Mouse (Mus musculus) kidney, postnatal 0 days (tissue): Measurements from ENCODE around the gene Eml2. TPM values are rescaled to one million over a fixed set of nuclear protein-coding genes. Genes with fewer than 3 reads are reported as not detected.

Source experiments
- ATAC-seq: fragments of 200-750 bp; cut with Nextera tagmentation; replicated peaks from 2 replicates; pipeline ENCODE4 v1.8.0; 2017; ENCODE audit warnings: low read depth, moderate number of reproducible peaks, moderate TSS enrichment, moderate library complexity; ENCODE audit not compliant: low FRiP score
- DNase-seq: peaks from one replicate; pipeline ENCODE4 v3.0.0-alpha.2; 2016; ENCODE audit warnings: low spot score
- H3K27ac ChIP-seq: fragments of 300-500 bp; sonication (generic); 2 replicates; pipeline ENCODE4 v1.5.1; 2014; ENCODE audit warnings: mild to moderate bottlenecking
- H3K27me3 ChIP-seq: fragments of 300-500 bp; sonication (generic); 2 replicates; pipeline ENCODE4 v1.6.1; 2014; ENCODE audit warnings: low read length, mixed read lengths; ENCODE audit not compliant: insufficient read depth
- H3K36me3 ChIP-seq: fragments of 300-500 bp; sonication (generic); 2 replicates; pipeline ENCODE4 v1.6.1; 2014; ENCODE audit warnings: low read length, mixed read lengths; ENCODE audit not compliant: insufficient read depth
- H3K4me1 ChIP-seq: fragments of 300-500 bp; sonication (generic); replicated peaks from 2 replicates; pipeline ENCODE4 v1.6.1; 2014; ENCODE audit warnings: antibody characterized with exemption, low read length, mixed read lengths; ENCODE audit not compliant: insufficient read depth
- H3K4me2 ChIP-seq: fragments of 300-500 bp; sonication (generic); 2 replicates; pipeline ENCODE4 v1.6.1; 2014; ENCODE audit warnings: mild to moderate bottlenecking, low read length, moderate library complexity, mixed read lengths
- H3K4me3 ChIP-seq: fragments of 300-500 bp; sonication (generic); replicated peaks from 2 replicates; pipeline ENCODE4 v1.5.1; 2014; ENCODE audit warnings: low read depth, low read length
- H3K9ac ChIP-seq: fragments of 300-500 bp; sonication (generic); 2 replicates; pipeline ENCODE4 v1.6.1; 2014; ENCODE audit warnings: low read depth, low read length
- H3K9me3 ChIP-seq: fragments of 300-500 bp; sonication (generic); replicated peaks from 2 replicates; pipeline ENCODE4 v1.6.1; 2016; ENCODE audit warnings: low read length, inconsistent platforms, mixed read lengths
- CTCF ChIP-seq: IDR thresholded peaks from 2 replicates; pipeline ENCODE4 v1.5.1; 2016; ENCODE audit warnings: antibody characterized with exemption, low read depth, mild to moderate bottlenecking, moderate library complexity
- WGBS: fragments of 180-500 bp; shearing (Covaris S2); extraction: QIAGEN DNeasy Blood & Tissue Kit; methylation state at CpG from one replicate; pipeline ENCODE4 v1.1.7; 2014; 5-methylcytosine and 5-hydroxymethylcytosine counted together
- polyA plus RNA-seq: library from polyadenylated mRNA; unstranded; fragments of >200 nt; fragmentation: Nextera tagmentation; extraction: Ambion mirVana; gene quantifications from 2 replicates; pipeline ENCODE4 v1.2.1, GENCODE M21; 2015

Eml2 gene
- polyA plus RNA-seq, 1 experiment from 2014 or later = 10.6 TPM

GRCm38 (mm10) chr7:19242005-19242404 lies 65.8 kb downstream of the Eml2 start:
- WGBS = 83% methylated on average over 1 of the region's 1 CpGs
- H3K4me1 ChIP-seq = no peaks in the 10 kb centered on the region
- ATAC-seq (no peak), DNase-seq (no peak)
- no peak overlapping the region for H3K4me3 ChIP-seq
- no peak for TF ChIP-seq CTCF
- H3K27ac ChIP-seq = no peak overlapping the region
- no peak overlapping the region for H3K4me2 ChIP-seq
- 0 out of 2 replicates have a peak, but pooled peaks cover 16% of the 10 kb centered on the region for H3K36me3 ChIP-seq
- no peaks in the 10 kb centered on the region for H3K27me3 ChIP-seq
- H3K9me3 ChIP-seq = no peaks in the 10 kb centered on the region
- no peak overlapping the region for H3K9ac ChIP-seq

DNA sequence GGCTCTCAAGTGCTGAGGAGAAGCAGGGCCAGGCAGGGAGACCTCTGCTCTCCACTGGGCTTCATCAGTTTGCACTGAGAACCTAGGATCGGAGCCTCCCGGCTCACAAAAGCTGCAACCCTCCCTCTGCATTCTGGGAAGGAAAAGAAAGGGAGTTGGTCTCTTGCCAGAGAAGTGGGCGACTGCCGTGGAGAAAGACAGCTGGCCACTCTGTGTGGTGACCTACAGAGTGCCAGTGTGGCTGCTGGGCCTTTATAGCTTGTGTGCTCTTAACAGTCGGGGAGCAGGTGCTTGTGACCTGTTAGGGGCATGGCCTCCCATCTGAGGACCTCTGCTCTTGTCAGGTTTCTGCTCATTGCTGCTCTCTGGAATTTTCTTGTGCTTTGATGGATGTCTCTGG lies 67.6 kb downstream of the Eml2 start:
- WGBS = 64% methylated on average over 5 of the region's 5 CpGs

GRCm38 (mm10) chr7:19245083-19245482 lies 68.9 kb downstream of the Eml2 start:
- Histone ChIP-seq H3K27me3 (no peaks in the 10 kb centered on the region), H3K27ac (no peak overlapping the region), H3K9ac (no peak overlapping the region), H3K36me3 (0 out of 2 replicates have a peak, but pooled peaks cover 16% of the 10 kb centered on the region), H3K4me2 (no peak overlapping the region), H3K4me1 (no peaks in the 10 kb centered on the region), H3K4me3 (no peak overlapping the region), H3K9me3 (no peaks in the 10 kb centered on the region)
- ATAC-seq = no peak
- WGBS = 81% methylated on average over 3 of the region's 3 CpGs
- no peak for TF ChIP-seq CTCF
- no peak for DNase-seq

More for the DNA sequence above, 67.6 kb downstream of the Eml2 start:
- no peak overlapping the region for H3K4me2 ChIP-seq
- H3K9me3 ChIP-seq = no peaks in the 10 kb centered on the region
- no peak overlapping the region for H3K27ac ChIP-seq
- no peak for TF ChIP-seq CTCF
- H3K36me3 ChIP-seq = 0 out of 2 replicates have a peak, but pooled peaks cover 16% of the 10 kb centered on the region
- ATAC-seq = no peak
- H3K4me1 ChIP-seq = no peaks in the 10 kb centered on the region
- no peak for DNase-seq
- H3K9ac ChIP-seq = no peak overlapping the region
- H3K4me3 ChIP-seq = no peak overlapping the region
- no peaks in the 10 kb centered on the region for H3K27me3 ChIP-seq

- Histone ChIP-seq H3K9ac (no peak overlapping the region), H3K4me2 (no peak overlapping the region), H3K27me3 (no peaks in the 10 kb centered on the region), H3K4me1 (no peaks in the 10 kb centered on the region), H3K9me3 (no peaks in the 10 kb centered on the region), H3K4me3 (no peak overlapping the region), H3K27ac (no peak overlapping the region), H3K36me3 (0 out of 2 replicates have a peak, but pooled peaks cover 16% of the 10 kb centered on the region)
- TF ChIP-seq CTCF = no peak
- ATAC-seq (no peak), DNase-seq (no peak)
- WGBS = 100% methylated on average over 1 of the region's 1 CpGs
Observed at GRCm38 (mm10) chr7:19246855-19247254, 70.6 kb downstream of the Eml2 start.

DNA sequence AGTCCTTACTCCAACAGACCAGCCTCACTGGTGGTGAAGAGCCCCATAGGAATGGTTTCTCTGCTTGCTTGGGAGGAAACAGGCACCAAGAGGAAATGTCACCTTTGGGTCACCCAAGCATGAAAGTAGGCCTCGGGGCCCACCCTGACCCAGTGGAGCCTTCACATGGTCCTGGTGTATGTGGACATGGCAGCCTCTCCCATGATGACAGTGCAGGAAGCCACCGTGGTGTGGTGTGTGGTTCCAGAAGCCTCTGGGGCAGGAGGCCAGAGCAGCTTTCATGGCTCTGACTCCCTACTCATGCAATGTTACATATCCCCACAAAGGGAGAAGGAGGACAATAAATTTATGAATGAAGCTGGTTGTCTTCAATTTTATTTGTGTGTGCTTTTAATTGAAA lies 71.3 kb downstream of the Eml2 start:
- H3K9me3 ChIP-seq = no peaks in the 10 kb centered on the region
- no peak overlapping the region for H3K9ac ChIP-seq
- H3K4me2 ChIP-seq = no peak overlapping the region
- no peak overlapping the region for H3K4me3 ChIP-seq
- 0 out of 2 replicates have a peak, but pooled peaks cover 16% of the 10 kb centered on the region for H3K36me3 ChIP-seq
- no peak for DNase-seq
- no peak for ATAC-seq
- no peak for TF ChIP-seq CTCF
- no peak overlapping the region for H3K27ac ChIP-seq
- WGBS = 70% methylated on average over 2 of the region's 2 CpGs
- no peaks in the 10 kb centered on the region for H3K27me3 ChIP-seq
- H3K4me1 ChIP-seq = no peaks in the 10 kb centered on the region

DNA sequence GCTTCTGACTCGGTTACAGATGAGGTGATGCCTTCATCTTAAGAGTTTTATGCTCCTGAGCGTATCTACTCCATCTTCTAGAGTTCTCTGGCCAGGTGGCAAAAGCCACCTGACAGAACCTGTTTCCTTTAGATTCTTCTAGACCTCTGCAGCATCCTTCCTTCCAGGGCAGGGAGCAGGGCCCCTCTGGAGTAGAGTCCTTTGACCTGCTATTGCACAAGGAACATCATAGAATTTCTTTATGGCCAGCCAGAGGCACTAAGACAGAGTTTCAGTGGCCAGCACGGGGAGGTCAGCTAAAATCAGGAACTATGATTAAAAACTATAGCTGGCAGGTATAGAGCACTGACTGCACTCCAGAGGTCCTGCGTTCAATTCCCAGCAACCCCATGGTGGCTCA lies 75.9 kb downstream of the Eml2 start:
- no peak for ATAC-seq
- TF ChIP-seq CTCF = no peak
- Histone ChIP-seq H3K4me2 (no peak overlapping the region), H3K9ac (no peak overlapping the region), H3K9me3 (no peaks in the 10 kb centered on the region), H3K27ac (no peak overlapping the region), H3K4me3 (no peak overlapping the region), H3K4me1 (no peaks in the 10 kb centered on the region), H3K27me3 (no peaks in the 10 kb centered on the region), H3K36me3 (peaks cover 18% of the 10 kb centered on the region)
- 78% methylated on average over 4 of the region's 4 CpGs for WGBS
- DNase-seq = no peak

DNA sequence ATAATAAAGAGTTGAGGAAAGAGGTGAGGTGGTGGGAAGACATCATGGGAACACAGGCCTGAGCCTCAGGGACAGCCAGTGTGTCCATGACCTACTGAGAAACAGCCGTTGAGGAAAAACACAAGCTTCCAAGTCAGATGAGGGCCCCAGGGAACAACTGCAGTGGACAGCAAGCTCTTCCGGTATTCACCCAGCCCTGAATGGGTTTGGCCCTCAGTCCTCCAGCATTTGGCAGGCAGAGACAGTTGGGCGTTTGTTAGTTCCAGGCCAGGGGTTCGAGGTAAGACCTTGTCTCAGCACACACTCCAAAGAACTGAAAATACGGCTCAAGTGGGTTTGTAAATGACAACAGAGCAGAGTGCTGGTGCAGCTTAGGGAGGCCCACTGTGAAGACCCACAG lies 77.2 kb downstream of the Eml2 start:
- DNase-seq (no peak), ATAC-seq (no peak)
- Histone ChIP-seq H3K27me3 (no peaks in the 10 kb centered on the region), H3K4me2 (no peak overlapping the region), H3K9ac (no peak overlapping the region), H3K4me1 (no peaks in the 10 kb centered on the region), H3K36me3 (peaks cover 26% of the 10 kb centered on the region), H3K9me3 (no peaks in the 10 kb centered on the region), H3K4me3 (no peak overlapping the region), H3K27ac (no peak overlapping the region)
- no peak for TF ChIP-seq CTCF
- WGBS = 57% methylated on average over 5 of the region's 5 CpGs
